Mouse (Mus musculus) inflammation-experienced regulatory T-cells, adult 6 months (primary cell): ENCODE measurements around the gene Zdhhc22. TPM values are rescaled to one million over a fixed set of nuclear protein-coding genes. Genes with fewer than 3 reads are reported as not detected.

ENCODE experiments used
- ATAC-seq: one replicate; pipeline ENCODE4 v1.8.0; 2017
- polyA plus RNA-seq, 3 experiments: library from polyadenylated mRNA; unstranded; fragments of 100-300 nt; shearing (Covaris generic); gene quantifications; one replicate each; pipeline ENCODE4 v1.2.1; 2017

Zdhhc22 gene
- polyA plus RNA-seq, 3 experiments from 2014 or later, result 0.16 to 0.79 TPM; not detected in 1

DNA sequence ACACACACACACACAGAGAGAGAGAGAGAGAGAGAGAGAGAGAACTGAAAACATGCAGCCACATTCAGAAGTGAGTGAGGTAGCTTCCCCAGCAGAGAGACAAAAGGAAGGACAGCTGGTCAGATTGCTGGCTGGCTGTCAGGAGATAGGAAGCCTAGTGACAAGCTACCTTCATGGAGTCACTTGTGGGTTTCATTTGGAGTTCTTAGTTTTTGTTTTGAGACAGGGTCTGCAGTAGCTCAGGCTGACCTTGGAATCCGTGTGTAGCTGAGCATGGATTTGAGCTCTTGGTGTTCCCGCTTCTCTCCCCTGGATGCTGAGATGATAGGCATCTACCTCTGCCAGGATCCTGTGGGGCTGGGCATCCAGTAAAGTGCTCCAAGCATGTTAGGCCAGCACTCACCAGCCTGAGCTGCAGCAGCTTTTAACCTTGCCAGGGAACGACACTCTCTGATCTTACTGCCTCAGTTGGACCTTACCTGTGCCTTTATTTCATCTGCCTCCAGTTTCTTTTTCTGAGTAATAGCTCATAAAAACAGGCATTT lies 29.4 kb downstream of the Zdhhc22 start:
- ATAC-seq, result no peak

DNA sequence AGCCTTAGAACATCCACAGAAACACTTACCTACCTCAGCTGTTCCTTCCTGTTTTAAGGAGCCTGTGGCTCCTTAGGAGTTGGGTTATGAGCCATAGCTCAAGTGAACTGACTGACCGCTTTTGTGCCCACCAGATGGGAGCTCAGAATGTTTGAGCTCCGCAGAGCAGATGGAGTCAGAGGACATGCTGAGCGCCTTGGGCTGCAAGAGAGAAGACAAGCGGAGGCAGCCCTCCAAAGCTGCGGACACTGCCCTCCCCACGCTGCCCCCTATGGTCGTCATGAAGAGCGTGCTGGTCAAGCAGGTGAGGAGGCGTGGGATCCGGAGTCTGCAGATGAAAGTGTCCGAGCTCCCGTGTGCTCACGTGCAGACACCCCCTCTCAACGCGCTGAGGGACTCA lies 30.1 kb downstream of the Zdhhc22 start:
- no peak for ATAC-seq

DNA sequence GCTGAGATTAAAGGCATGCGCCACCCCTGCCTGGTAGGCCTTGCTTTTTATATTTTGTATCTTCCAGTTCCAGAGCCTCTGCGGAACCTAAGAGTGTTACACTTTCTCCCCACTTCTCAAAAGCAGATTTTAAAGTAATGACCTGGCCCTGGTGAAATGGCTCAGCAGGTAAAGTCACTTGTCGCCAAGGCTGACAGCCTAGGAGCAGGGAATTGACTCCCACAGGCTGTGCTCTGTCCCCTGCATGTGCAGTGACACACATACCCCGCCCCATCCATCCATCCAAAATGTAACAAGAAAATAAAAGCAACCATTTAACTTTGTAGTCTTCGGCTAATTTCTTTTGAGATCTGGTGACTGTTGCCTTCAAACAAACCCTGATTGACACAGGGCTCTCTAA lies 30.6 kb downstream of the Zdhhc22 start:
- ATAC-seq, result no peak

DNA sequence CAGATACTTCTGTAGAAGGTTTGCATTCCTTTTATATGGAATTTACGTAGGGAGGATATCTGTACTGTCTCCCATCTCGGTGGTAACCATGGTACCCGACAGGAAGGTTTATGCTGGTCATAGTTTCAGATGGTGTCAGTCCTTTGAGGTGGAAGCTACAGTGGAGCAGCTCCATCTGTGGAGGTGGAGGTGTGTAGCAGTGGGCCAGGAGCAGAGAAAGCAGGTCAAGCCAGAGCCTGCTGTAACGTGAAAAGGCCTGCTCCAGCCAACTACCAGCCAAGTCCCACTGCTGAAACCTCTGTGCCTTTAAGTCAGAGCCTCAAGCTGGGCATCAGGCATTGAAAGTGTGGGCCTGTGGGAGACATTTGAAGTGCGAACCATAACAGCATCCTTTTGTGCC lies 31.7 kb downstream of the Zdhhc22 start:
- no peak for ATAC-seq

DNA sequence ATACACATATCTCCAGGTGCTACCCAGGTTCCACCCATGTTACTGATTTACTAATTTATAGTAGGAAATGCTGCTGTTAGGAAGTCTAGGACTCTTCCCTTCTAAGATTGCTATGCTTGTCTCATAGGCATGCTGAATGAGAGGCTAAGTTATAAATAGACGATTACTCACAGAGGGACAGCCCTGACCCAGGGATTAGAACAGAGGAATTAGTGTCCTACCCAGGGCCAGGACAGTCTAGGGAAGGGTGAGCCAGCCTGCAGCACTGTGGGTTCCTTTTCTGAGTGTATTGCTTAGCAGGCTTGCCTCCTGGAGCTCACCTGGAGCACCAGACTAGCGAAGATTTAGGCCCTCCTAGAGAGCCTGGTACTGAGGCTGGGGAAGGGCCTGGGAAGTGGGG lies 34.3 kb downstream of the Zdhhc22 start:
- no peak for ATAC-seq

DNA sequence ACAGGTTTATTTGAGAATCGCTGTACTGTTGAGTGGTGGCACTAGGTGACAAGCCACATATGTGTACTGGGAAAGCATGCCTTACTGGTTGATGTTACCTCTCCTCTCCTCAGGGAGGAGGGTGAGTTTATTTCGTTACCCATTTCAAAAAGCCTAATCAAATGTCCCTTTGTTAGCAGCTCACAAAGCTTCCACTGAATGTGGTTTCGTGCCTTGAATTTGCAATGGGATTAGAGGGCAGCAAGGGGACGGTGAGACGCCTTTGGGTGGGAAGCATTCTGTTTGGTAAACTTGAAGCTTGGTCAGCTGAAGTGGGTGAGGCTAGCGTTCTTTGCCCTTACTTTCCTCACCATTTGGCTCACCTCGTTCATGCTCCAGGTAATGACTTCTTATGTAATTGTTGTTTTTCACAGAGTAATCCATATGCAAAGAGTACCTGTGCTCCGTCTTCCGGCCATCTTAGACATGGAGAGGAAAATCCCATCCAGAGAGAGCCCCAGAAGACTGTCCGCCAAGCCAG lies 37.8 kb downstream of the Zdhhc22 start:
- no peak for ATAC-seq

DNA sequence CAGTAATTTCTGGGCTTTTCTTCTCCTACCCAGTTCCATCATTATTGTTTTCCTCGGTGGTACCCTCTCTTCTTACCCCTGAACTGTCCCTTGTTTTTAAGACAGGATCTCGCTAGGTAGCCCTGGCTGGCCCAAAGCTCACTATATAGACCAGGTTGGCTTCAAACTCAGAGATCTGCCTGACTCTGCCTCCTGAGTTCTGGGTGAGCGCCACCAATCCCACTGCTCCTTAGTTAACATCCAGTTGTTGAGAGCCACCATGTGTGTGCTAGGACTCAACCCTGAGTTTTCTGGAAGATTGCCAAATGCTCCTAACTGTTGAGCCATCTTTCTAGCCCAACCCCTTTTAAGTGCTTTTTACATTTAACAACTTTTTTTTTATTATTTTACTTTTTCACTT lies 39.3 kb downstream of the Zdhhc22 start:
- ATAC-seq, result no peak

DNA sequence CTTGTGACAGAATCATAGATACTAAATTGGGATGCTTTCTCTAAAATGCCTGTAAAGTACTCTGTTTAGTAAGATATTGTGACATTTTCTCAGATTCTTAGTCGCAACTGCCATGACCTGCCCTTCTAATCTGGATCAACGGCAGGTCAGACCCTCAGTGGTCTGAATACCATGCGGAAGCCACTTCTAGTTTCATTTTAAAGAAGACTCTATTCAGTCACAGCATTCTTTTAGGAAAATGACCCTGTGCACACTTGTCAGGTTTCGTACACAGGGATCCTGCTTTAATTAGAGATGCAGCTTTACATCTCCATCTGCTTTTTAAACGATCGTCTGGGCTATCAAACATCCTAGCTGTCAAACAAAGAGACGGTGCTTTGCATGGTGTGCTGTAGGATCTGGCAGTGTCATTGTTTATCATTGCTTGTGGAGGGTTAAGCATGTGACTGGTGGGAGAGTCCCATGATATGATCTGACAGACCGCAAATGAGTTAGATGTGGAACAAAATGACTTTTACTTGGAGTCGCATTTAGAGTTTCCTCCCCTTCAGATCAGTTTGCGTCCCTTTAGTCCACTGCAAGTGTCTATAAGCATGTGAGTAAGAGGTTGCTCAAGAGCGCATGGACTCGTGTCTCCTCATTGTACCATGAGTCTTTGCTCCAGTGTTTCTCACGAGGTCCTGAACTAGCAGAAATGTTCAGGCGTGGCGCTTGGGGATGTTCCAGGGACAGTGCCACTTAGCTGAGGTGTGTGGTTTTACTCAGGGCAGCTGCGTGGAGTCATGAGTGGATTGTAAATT lies 39.9 kb downstream of the Zdhhc22 start:
- peak; percentile 61 for ATAC-seq

DNA sequence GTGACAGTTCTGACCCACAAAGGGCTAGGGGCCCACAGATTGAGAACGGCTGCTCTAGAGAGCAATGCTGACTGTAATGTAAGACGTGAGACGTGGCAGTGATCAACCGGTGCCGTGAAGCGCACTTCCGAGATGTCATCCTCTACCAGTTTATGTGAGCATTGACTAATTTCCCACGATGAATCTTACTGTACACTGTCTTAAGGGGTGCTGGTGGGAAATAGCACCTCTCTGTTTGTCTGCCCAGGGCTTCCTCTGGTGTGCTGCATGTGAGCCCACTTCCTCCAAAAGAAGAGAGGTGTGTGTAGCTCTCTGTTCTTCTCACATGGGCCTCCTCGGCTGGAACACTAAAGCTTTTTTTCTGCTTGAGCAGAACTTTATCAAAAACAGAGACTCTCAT lies 40.7 kb downstream of the Zdhhc22 start:
- peak; percentile 46 for ATAC-seq

DNA sequence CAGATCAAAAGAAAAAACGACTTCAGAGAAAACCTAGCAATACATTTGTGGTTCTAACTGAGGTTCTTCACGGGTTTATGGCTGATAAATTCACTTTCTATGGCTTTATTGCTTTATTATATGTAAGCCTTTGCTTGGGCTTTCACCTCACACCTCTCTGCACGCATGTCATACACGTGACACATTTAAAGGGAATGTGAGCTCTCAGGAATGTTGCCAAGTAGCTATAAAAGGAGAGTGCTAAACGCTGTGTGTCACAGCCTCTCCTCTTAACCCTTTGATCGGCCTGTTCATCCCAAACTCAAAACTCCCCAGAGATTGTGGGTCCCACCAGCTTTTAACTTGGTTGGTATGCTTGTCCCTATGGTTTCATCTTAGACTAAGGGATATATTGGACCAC lies 41.6 kb downstream of the Zdhhc22 start:
- ATAC-seq, result no peak

DNA sequence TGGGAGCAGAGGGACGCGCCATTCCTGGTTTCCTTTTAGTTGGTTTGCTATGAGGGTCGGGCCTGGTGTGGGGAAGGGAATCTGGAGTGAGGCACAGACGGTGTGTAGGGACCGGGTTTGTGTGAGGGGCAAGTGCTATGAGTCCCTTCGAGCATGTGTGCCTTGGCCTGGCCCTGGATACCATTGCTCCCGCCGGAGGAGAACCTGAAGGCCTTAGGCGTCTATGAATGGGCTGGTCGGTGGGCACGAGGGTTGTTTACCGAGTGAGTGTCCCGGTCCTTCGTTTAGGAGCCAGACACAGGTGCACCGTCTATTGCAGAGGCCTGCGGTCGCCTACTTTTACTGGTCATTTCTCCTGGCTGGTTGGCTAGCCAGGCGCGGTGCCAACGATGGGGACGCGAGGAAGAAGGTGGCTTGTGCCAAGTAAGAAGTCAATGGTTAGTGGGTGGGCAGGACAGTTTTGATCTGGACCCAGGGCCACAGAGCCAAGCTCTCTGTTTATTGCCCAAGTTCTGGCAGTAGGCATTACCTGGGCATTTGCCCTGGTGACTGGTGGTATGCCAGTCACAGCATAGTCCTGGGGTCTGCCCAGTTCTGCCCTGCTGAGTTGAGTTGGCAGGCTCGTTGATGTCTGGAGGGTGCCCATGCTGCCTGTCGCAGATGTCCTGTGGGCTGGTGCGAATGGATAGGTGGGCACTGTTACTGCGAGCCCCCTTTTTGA lies 42.4 kb downstream of the Zdhhc22 start:
- ATAC-seq, result no peak

DNA sequence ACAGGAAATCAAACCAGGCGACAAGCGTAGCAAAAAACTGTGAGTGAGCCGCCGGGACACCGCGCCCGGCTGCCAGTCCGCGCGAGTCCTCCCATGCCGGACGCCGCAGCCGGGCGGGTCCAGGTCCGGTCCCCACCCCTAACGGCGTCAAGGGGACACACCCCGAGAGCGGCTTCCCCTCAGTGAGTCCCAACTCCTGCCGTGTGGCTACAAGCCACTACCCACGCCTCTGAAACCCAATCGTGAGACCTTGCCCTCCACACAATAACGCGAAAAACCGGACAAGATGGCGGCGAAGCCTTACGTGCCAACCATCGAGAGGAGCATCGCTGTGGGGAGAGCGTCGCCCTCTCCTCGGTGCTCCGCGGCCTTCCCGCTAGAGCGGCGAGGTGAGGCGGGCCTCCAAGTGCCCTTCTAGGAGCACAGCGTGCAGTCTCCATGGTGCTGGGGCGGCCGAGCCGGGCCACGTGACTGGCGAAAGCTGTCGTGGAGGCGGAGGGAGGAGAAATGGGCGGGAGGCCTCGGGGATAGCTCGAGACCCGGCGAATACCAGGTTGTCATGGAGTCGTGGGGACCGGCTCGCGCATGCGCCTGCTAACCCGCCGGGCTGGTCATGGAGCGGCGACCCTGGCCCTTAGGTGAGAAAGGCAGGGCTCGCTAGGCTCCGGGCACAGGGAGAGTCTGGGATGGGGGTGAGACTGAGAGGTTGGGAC lies 43.2 kb downstream of the Zdhhc22 start, which contains the start of gene Cipc:
Gene Cipc, plus strand, starts transcription at position 182 of the 713 bp plus-strand sequence.
- peak; percentile 77 for ATAC-seq

DNA sequence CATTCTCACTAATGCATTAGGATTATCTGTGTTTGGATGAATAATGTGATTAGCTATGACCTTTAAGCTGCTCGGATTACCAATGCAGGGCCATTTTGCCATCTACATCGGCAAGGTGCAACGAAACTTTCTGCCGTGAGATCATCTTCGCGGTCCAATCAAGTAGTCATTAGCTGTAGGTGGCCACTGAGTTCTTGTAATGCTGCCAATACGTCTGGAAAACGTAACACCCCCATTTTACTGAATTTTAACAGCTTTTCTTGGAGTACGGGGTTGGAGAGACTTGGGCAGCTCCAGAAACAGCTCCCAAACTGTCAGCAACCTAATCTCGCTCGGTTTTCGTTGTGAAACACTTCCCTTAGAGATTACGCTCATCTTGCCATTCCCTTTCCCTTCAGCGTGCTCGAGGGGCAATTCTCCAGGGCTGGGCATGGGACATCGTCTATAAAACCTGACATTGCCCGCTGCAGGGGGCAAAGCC lies 43.9 kb downstream of the Zdhhc22 start:
- no peak for ATAC-seq

DNA sequence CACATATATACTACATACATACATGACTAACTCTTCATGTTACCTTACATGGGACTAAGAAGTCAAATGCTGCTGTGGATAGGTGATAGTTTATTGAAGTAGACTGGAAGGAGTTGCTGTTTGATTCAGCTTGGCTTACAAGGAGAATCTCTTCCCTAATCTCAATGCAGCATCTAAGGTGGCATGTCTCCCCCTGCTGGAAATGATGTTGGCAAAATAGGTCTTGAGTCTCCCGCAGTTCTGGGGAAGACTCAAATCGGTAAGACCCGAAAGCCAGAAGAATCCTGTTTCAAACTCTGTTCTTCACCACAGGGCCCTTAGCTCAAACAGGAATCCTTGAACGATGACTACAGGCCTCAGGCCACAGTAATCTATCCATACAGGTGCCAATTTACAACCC lies 45.1 kb downstream of the Zdhhc22 start:
- ATAC-seq, result no peak

DNA sequence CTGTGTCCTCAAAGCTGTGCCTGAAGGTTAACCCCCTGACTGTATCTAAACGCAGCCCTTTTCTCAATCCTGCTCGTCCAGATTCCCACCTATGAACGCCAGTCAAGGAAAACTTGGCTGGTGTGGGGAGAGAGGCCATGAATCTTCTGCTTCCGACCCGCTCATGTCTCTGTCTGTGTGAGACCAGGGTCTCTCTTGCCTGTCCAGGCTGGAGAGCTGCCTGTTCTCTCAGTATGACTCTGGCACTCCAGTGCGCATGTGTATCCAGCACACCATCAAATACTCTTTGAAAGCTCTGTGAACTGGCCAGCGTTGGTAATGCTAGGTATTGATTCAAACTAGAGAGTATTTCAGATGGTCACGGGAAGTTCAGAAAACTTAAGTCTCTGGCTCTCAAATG lies 46.8 kb downstream of the Zdhhc22 start:
- no peak for ATAC-seq

DNA sequence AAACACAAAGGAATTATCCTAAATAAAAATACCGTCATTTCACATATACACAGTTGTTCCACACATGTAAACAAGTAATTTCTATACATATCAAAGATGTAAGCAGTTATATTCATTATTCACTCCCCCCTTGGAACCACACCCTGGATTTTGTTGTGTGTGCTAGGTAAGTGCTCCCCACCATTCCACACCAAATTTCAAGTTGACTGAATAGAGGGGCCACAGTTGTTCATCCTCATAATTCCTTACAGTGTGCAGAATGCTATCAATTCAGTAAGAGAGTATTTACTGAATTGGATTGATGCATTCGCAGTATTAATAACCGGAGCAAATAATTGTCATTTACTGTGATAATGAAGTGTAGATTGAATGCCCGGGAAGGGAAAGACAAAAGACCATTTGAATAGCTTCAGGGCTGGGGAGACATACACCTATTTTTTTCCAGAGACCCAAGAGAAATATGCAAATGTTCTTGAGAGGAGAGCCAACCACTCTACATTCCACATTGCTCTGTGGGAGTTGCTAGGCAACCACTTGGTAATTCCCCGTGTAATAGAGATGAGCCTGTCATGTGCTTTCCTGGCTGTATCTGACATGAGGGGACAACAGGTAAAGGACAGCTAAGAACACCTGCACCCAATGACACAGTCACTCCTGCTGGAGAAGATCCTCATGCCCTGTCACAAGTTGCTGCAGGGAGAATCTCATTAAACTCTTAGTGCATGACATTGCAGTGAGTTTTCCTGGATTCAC lies 48.3 kb downstream of the Zdhhc22 start:
- peak; percentile 25 for ATAC-seq

DNA sequence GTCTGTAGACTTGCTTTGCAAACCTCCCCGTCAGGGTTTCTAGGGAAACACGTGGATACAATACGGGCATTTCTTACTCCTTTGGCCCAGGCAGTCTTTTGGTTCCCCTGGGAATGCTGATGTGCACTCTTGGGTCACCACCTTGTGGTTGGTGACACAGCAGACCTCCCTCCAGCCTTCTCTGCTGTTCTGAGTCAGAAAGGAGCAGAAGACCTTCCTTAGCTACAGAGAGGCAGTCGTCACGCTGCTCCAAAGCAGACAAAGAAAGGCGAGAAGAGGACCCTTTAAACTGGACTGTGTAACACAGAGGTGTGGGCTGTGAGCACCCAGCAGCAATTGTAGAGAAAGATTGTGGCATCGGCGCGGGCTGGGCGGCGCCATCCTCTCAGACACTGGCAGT lies 49.1 kb downstream of the Zdhhc22 start:
- ATAC-seq, result no peak

DNA sequence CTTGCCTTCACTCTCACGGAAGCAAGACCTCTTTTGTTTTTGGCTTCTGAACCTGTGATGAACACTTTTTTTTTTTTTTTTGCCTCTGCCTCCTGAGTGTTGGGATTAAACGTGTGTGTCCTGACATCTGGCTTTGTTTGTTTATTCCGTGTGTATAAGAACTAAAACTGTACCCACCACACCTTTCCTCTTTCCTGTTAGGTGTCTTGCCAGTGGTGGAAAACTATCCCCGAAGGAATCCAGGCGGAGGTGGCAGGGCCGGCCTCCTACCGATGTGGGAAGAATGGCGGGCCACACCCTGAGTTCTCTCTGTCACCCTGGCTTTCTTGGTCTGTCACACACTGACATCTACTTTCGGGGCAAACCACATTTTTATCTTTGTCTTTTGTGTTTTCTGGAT lies 51.7 kb downstream of the Zdhhc22 start:
- no peak for ATAC-seq

DNA sequence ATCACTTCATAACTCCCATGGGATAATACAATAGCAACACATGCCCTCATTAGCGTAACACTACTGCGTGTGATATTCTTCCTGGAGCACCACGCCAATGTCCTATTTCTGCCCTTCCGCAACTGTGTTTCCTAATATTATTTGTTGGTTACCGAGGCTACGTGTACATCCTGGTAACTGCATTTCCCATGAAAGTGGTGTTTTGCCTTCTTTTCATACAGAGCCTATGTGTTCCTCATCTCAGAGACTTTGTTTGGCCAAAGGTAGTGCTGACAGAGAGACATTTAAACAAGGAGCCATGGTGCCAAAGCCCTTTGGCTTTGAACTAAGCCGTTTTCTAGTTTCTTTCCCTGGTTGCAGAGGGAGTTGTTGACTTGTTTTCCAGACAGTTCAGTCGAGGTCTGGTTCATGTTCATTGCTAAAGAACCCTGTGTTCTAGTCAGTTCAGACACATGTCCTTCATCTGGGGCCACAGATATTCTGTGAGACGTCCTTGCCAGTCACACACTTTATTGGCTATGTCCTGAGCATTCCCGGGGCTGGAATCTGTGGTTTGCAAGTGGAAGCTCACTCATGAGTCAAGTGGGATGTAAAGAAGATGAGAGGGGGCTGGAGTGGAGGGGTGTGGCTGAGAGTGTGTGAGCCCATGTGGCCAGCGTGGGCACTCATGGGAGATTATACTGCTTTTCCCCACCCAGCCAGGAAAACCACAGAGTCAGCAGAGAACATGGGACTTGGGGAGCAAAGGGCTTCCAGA lies 53.5 kb downstream of the Zdhhc22 start:
- ATAC-seq, result no peak

DNA sequence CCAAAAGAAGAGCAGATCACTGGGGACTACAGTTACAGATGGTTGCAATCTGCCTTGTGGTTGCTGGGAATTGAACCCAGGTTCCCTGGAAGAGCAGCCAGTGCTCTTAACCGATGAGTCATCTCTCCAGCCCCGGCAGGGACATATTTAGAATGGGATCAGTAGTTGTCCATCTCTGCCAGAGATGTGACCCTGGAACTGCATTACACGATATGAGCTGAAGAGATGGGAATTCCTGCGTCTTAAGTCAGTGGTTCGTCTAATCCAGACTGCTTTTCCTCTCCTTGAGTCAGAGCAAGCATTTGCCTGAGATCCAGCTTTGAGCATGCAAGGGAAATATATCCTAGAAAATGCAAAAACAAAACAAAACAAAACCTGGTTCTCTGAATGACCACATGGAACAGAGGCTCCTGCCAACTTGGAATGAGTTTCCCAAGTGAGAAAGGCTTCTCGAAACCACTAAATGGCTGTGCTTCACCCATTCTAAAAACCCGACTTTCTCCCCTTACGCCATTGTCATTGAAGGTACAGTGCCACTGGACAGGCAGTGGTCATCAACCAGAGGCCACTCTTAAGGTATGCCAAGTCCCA lies 54.4 kb downstream of the Zdhhc22 start:
- no peak for ATAC-seq

DNA sequence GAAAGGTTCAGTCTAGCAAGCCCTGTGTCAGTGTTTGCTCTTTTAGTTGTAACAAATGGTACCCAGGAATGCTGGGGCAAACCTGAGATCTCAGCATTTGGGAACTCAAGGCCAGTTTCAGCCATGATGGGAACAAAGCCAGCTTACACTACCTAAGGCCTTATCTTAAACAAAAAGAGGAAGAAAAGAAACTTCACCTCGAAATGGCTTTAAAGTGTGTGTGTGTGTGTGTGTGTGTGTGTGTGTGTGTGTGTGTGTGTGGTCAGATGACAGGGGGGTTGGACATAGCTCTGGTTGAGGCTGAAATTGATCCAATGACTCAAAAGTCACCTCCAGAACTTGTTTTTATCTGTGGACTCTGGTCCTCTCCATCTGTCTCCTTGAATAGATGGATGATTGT lies 55.5 kb downstream of the Zdhhc22 start:
- no peak for ATAC-seq
